Mouse (Mus musculus) megakaryocyte progenitor cell, adult 5-6 weeks (primary cell): Measurements from ENCODE around the gene Sp9. TPM values are rescaled to one million over a fixed set of nuclear protein-coding genes. Genes with fewer than 3 reads are reported as not detected.
A peak's percentile ranks its signal among the peaks of the same experiment; 100 is the strongest.

ENCODE experiments used
- ATAC-seq: replicated peaks from 2 replicates; pipeline ENCODE4 v1.8.0; 2016; ENCODE audit warnings: mild to moderate bottlenecking, moderate TSS enrichment, inconsistent platforms; ENCODE audit not compliant: poor library complexity
- total RNA-seq, 2 experiments: library from RNA; stranded (forward) in 1 of 2; stranded (reverse) in 1 of 2; fragments of 157-497, 149-512 nt in 1 of 2; fragments of 200-1000 nt in 1 of 2; gene quantifications; 2 replicates each; pipeline versions ENCODE4 v1.2.3 to v1.2.4; 2015 to 2017

The Sp9 gene
- total RNA-seq, 2 experiments from 2014 or later: not detected

GRCm38 (mm10) chr2:73274119-73274920 is 2.6 kb downstream of the Sp9 start:
- no peak for ATAC-seq

GRCm38 (mm10) chr2:73275261-73276040 is 3.7 kb downstream of the Sp9 start:
- no peak for ATAC-seq

- ATAC-seq: no peak
Measured at GRCm38 (mm10) chr2:73276141-73276571, 4.4 kb downstream of the Sp9 start.

GRCm38 (mm10) chr2:73277021-73277708 is 5.4 kb downstream of the Sp9 start:
- no peak for ATAC-seq

- ATAC-seq: no peak
Measured at GRCm38 (mm10) chr2:73277709-73278075, 6.0 kb downstream of the Sp9 start.

GRCm38 (mm10) chr2:73278131-73278854 is 6.6 kb downstream of the Sp9 start:
- ATAC-seq: peak; percentile 89

GRCm38 (mm10) chr2:73278869-73279268 is 7.1 kb downstream of the Sp9 start:
- no peak for ATAC-seq

- no peak for ATAC-seq
Measured at GRCm38 (mm10) chr2:73279271-73280038, 7.7 kb downstream of the Sp9 start.

GRCm38 (mm10) chr2:73280356-73281047 is 8.8 kb downstream of the Sp9 start:
- ATAC-seq: no peak

GRCm38 (mm10) chr2:73281048-73281661 is 9.4 kb downstream of the Sp9 start:
- no peak for ATAC-seq

GRCm38 (mm10) chr2:73281707-73282106 is 10.0 kb downstream of the Sp9 start:
- peak; percentile 41 for ATAC-seq

- peak; percentile 73 for ATAC-seq
Measured at GRCm38 (mm10) chr2:73285630-73286029, 13.9 kb downstream of the Sp9 start.

- ATAC-seq: no peak
Measured at GRCm38 (mm10) chr2:73291130-73291529, 19.4 kb downstream of the Sp9 start.

GRCm38 (mm10) chr2:73295023-73295422 is 23.3 kb downstream of the Sp9 start:
- no peak for ATAC-seq

GRCm38 (mm10) chr2:73298154-73298553 is 26.4 kb downstream of the Sp9 start:
- ATAC-seq: no peak

- ATAC-seq: no peak
Measured at GRCm38 (mm10) chr2:73298841-73299240, 27.1 kb downstream of the Sp9 start.

GRCm38 (mm10) chr2:73301979-73302378 is 30.3 kb downstream of the Sp9 start:
- ATAC-seq: peak; percentile 96

- ATAC-seq: no peak
Measured at GRCm38 (mm10) chr2:73302722-73303121, 31.0 kb downstream of the Sp9 start.

GRCm38 (mm10) chr2:73304506-73304905 is 32.8 kb downstream of the Sp9 start:
- ATAC-seq: no peak
